Mouse (Mus musculus) granulocyte monocyte progenitor cell, adult 5-6 weeks (primary cell): ENCODE data around the gene Cfap45. TPM values are rescaled to one million over a fixed set of nuclear protein-coding genes. Genes with fewer than 3 reads are reported as not detected.

ENCODE experiments used
- ATAC-seq: replicated peaks from 2 replicates; pipeline ENCODE4 v1.8.0; 2016; ENCODE audit warnings: mild to moderate bottlenecking, moderate TSS enrichment, inconsistent platforms; ENCODE audit not compliant: poor library complexity, severe bottlenecking
- total RNA-seq, 2 experiments: library from RNA; stranded (forward) in 1 of 2; stranded (reverse) in 1 of 2; fragments of 200-712, 200-1000 nt in 1 of 2; fragments of >200 nt in 1 of 2; fragmentation: Nextera tagmentation in 1 of 2; gene quantifications; 2 replicates each; pipeline ENCODE4 v1.2.3; 2014 to 2017

The Cfap45 gene
- total RNA-seq, 2 experiments from 2014 or later, result 0.46 TPM; not detected in 1

- ATAC-seq, result no peak
Observed at GRCm38 (mm10) chr1:172492047-172492446, 28.6 kb upstream of the Cfap45 start.

- ATAC-seq, result no peak
Observed at GRCm38 (mm10) chr1:172493516-172493915, 27.1 kb upstream of the Cfap45 start.

DNA sequence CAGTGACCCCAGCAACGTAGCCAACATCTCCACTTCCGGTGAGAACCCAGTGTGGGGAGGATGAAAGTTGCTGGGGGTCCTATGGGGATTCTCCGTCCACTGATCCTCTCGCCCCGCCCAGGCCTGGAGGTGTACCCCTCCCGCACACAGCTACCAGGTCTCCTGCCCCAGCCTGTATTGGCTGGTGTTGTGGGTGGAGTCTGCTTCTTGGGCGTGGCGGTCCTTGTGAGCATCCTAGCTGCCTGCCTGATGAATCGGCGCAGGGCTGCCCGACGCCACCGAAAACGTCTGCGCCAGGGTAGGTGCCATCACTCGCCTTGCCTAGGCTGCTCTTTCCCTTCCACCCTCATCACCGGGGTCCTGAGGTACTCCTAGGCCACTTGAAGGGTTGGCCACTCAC is 24.6 kb upstream of the Cfap45 start:
- no peak for ATAC-seq

- ATAC-seq, result no peak
Observed at GRCm38 (mm10) chr1:172497428-172497827, 23.2 kb upstream of the Cfap45 start.

- peak; percentile 29 for ATAC-seq
Observed at GRCm38 (mm10) chr1:172499765-172500441, 20.7 kb upstream of the Cfap45 start, which contains the start of gene Tagln2. TSS of gene Tagln2 (plus strand) at chr1:172500047.

DNA sequence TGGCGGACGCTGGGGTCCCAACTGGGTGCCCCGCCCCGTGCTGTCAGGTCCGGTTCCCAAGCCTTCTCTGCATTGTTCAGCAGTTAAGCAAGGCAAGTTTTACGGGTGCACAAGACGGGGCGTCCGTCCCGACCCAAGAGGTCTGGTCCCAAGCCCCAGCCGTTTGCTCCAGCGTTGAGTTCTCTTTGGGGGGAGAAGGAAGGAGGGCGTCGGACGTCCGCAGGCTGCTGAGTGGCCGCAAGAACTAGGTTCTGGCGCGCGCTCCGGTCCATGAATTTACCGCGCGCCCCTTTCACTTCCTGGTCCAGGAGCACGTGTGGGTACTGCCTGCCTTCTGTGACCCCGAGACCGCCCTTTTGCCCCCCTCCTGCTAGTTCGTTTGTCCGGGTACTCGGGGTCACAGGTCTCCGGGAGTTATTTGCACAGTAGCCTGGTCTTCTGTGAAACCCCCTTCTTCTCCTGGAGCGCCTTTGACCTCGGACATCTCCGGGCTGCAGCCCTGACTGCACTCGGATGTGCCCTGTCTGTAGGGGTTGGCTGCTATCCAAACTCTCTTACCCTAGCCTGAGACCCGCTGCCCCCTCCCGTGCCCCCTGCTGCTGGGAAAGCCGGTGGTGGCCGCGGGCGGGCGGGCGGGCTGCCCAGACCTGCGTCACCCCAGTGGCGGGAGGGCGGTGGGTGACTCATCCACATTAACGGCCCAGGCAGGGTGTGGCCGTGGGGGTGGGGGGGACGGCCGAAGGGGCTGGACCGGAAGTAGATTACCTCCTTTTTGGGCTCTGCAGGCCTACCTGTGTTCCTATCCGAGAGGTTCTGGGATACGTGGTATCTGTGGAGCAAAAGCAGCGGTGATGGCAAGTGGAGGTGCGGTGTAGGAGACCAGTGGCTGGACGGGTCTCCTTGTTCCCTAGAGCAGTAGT is 19.9 kb upstream of the Cfap45 start:
- ATAC-seq, result peak; percentile 25

DNA sequence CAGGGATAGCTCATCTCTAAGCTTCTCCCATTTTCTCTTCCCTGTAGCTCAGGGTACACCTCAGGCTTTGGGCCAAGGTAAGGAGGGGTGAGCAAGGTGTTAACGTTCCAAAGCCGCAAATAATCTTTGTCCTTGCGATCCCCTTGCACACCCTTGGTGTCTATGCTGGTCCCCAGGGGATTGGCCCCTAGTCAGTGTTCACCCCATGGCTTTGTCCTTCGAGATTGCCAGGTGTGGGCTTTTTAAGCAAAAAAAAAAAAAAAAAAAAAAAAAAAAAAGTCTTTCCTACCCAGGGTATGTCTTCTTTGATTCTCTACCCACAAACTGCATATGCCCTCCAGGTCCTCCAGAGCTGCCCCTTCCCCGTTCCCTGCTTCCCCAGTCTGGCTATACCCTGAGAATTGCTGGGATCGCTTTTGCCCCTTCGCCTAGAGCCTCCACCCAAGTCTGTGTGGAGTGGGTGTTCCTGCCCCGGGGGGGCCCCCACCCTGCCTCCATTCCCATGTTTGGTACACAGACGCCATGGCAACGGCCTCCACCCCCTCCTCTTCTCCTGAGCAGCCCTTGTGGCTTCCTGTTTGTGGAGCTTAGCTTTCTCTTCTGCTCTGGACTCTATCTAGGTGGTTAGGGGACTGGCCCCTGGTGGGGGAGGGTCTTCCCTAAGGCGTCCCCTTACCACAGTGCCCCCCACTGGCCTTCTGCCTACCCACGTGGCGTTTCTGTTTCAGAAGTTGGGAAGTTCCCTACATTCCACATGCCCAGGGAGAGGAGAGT is 19.0 kb upstream of the Cfap45 start:
- ATAC-seq, result peak; percentile 43

- peak; percentile 8 for ATAC-seq
Observed at GRCm38 (mm10) chr1:172502145-172503110, 18.2 kb upstream of the Cfap45 start.

DNA sequence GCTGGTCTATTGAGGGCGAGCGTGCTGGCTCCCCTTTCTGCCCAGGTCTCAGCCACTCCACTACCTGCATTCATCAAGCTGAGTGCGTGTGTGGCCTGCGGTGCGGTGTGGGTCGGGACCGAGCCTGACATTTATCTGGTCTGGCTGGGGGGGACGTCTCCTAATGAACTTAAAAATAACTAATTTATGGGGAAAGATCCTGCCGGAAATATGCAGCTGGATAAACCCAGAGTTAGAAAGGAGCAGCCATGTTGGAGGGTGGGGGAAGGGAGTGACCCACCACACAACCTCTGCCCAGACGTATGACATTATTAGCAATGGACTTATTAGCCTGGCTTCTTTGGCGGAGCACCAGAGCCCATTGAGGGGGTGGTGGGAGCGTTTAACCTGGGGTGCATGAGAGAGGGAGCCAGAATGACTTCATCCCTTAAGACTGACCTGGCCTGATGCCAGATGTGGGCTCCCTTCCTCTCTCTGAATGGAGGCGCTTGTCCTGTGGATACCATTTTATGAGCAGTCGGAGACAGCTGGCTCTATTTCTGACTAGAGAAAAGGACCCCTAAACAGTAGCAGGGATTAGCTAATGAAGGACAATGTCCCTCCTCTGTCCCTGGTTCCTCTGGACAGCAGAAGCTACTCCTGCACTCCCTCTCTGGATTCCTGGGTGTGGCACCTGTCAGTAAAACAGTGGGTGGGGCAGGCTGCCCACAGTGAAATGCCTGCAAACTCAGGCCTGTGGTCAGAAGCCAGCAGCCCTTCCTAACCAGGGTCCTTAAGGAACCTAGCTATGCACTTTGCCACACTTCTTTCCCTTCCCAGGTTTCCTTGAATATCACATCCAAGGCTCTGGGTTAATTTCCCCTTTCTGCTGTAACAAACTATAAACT is 17.2 kb upstream of the Cfap45 start:
- no peak for ATAC-seq

DNA sequence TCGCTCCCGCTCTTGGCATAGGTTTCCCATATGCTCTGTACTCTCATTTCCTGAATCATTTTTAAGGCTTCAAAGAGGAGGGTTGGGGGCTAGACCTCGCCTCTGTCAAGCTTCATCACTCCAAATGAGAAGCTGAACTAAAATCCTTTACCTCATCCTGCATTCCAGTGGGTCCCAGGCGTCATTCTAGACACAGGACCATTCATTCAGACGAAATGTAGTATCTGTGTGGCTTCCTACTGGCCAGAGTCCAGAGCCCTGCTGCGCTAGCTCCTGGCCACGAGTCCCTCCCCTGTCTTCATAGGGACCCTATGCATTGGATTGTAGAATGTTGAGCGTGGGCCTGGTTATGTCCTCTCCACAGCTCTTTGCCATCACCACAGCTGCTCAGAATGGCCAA is 15.8 kb upstream of the Cfap45 start:
- no peak for ATAC-seq

- ATAC-seq, result no peak
Observed at GRCm38 (mm10) chr1:172507001-172507400, 13.6 kb upstream of the Cfap45 start.

- ATAC-seq, result no peak
Observed at GRCm38 (mm10) chr1:172507701-172508100, 12.9 kb upstream of the Cfap45 start.

DNA sequence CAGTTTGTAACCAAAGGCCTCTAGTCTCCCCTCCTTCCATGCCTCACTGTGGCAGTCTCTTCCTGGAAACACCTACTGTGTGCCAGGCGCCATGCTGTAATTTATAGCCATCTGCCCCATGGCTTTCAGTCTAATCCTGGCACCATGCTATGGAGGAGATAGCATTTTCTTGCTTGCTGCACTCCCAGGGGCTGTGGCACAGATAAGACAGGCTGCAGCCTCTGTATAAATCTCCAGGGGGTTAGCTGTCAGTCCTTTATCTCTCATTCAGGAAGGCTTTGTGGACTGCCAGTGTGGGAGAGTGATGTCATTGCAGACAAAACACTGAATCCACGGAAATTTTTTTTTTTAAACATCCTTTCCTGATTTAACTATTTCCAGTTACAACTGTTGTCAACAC is 12.4 kb upstream of the Cfap45 start:
- ATAC-seq, result no peak

DNA sequence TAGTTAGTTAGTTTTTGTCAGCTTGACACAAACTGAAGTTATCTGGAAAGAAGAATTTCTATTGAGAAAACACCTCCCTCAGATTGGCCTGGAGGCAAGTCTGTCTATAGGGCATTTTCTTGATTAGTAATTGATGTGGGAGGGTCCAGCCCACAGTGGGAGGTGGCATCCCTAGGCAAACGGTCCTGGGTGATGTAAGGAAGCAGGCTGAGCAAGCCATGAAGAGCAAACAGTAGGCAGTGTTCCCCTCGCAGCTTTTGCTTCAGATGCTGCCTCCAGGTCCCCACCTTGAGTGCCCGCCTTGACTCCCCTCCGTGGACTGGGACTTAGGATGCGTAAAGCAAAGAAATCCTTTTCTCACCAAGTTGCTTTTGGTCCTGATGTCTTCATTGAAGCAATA is 11.4 kb upstream of the Cfap45 start:
- ATAC-seq, result no peak

DNA sequence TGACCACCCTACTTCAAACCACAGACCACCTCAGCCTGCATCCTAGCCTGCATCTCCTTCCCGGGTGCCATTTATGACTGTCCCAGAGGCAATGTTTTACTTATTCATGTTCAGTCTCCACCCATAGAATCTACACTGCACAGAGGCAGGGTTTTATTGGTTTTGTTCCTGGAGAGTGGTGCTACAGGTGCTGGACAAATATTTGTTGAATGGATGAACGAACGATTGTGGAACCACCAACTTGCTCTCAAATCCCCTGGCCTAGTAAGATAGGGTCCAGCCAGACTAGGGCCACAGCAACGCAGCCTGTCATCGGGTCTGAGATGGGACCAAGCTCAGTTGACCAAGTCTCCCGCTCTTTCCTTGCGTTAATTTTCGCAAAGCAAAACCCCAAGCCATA is 10.6 kb upstream of the Cfap45 start:
- no peak for ATAC-seq

DNA sequence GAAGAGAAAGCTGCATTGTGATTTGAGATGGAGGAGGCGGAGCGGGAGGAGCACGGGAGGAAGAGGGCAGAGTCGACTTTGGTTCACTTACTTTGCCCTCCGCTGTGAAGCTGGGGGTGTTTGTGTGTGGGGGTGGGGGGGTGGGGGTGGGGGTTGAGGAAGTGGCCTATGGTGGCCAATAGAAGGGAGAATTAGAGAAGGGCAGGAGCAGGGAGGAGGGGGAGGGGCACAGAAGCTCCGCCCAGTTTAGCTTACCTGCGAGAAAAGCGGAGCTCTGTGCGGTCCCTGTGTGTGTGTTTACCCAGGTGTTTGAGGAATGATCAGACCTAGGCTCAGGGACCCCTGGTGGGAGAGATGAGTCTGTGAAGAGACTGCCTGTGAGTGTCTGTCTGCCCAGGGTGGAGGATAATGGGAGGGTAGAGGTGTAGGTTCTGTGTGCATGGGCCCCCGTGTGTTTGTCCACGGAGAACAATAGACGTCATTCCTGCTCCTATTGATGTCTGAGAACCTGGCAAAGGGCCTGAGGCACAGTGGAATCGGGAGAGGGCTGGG is 10.1 kb upstream of the Cfap45 start:
- no peak for ATAC-seq

DNA sequence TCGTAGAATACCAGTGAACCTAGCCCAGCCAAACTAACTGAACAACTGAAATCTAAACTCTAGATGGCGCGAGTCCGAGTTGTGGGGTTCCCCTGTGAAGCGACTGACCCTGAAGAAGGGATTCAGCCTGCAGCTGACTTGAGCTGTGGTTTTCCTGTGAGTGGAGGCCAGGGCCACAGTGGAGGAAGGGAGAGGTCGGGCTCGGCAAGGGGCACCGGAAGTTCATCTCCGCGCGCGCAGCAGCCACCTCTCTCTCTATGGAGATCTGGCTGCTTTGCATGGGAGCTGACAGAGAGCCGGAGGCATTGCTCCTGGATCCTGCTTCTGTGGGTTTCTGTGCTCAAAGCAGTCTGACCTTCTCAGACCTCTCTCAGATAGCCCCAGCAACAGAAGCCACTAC is 7.6 kb upstream of the Cfap45 start:
- ATAC-seq, result peak; percentile 69

- peak; percentile 76 for ATAC-seq
Observed at GRCm38 (mm10) chr1:172513525-172514212, 6.9 kb upstream of the Cfap45 start.
